Mouse (Mus musculus) liver, embryonic 14.5 days (tissue): ENCODE results near the gene Tmem200a. TPM values are rescaled to one million over a fixed set of nuclear protein-coding genes. Genes with fewer than 3 reads are reported as not detected.
A peak's percentile ranks its signal among the peaks of the same experiment; 100 is the strongest.

ENCODE experiments used
- ATAC-seq: fragments of 200-750 bp; cut with Nextera tagmentation; 2 replicates; pipeline ENCODE4 v1.8.0; 2017; ENCODE audit warnings: moderate number of reproducible peaks, mild to moderate bottlenecking, moderate library complexity; ENCODE audit not compliant: insufficient read depth
- DNase-seq, 3 experiments: peaks; one replicate each; pipeline ENCODE4 v3.0.0-alpha.2; 2012 to 2013; ENCODE audit warnings: low read depth in 3 of 3, low spot score in 3 of 3
- H3K27ac ChIP-seq: fragments of 300-500 bp; sonication (generic); 2 replicates; pipeline ENCODE4 v1.5.1; 2014; ENCODE audit warnings: moderate library complexity, mild to moderate bottlenecking, control low read depth, inconsistent platforms
- H3K27me3 ChIP-seq: fragments of 300-500 bp; sonication (generic); 2 replicates; pipeline ENCODE4 v1.6.1; 2014; ENCODE audit warnings: mild to moderate bottlenecking, low read length, moderate library complexity; ENCODE audit not compliant: control insufficient read depth, insufficient read depth
- H3K36me3 ChIP-seq: fragments of 300-500 bp; sonication (generic); replicated peaks from 2 replicates; pipeline ENCODE4 v1.6.1; 2014; ENCODE audit warnings: low read depth; ENCODE audit not compliant: control insufficient read depth, insufficient read depth
- H3K4me1 ChIP-seq, 2 experiments: fragments of 200-500 bp in 1 of 2; fragments of 300-500 bp in 1 of 2; sonication (generic) in 1 of 2; replicated peaks; 2 replicates each; pipeline ENCODE4 v1.6.1; 2012 to 2014; ENCODE audit warnings: antibody characterized with exemption in 1 of 2, inconsistent platforms in 1 of 2, low read length in 1 of 2; ENCODE audit not compliant: control insufficient read depth in 2 of 2, insufficient read depth in 2 of 2
- H3K4me2 ChIP-seq: fragments of 300-500 bp; sonication (generic); 2 replicates; pipeline ENCODE4 v1.6.1; 2014; ENCODE audit warnings: low read depth, mild to moderate bottlenecking, control low read depth, moderate library complexity
- H3K4me3 ChIP-seq, 2 experiments: fragments of 200-500 bp in 1 of 2; fragments of 300-500 bp in 1 of 2; sonication (generic) in 1 of 2; 2 replicates each; pipeline ENCODE4 v1.5.1; 2012 to 2014; ENCODE audit warnings: low read depth in 2 of 2, low read length in 2 of 2, mild to moderate bottlenecking in 2 of 2, control low read depth in 1 of 2, inconsistent platforms in 1 of 2, moderate library complexity in 1 of 2; ENCODE audit not compliant: insufficient read depth in 1 of 2
- H3K9ac ChIP-seq: fragments of 300-500 bp; sonication (generic); replicated peaks from 2 replicates; pipeline ENCODE4 v1.6.1; 2014; ENCODE audit warnings: mild to moderate bottlenecking, control low read depth, moderate library complexity
- H3K9me3 ChIP-seq: fragments of 300-500 bp; sonication (generic); 2 replicates; pipeline ENCODE4 v1.6.1; 2016; ENCODE audit warnings: low read length, mixed read lengths; ENCODE audit not compliant: control insufficient read depth
- CTCF ChIP-seq: IDR thresholded peaks from 2 replicates; pipeline ENCODE4 v1.5.1; 2016; ENCODE audit warnings: antibody characterized with exemption, low read depth, control low read depth
- EP300 ChIP-seq: IDR thresholded peaks from 2 replicates; pipeline ENCODE4 v1.6.1; 2016; ENCODE audit warnings: antibody characterized with exemption, low read depth
- WGBS: fragments of 180-500 bp; shearing (Covaris S2); extraction: QIAGEN DNeasy Blood & Tissue Kit; methylation state at CpG from one replicate; pipeline ENCODE4 v1.1.7; 2014; ENCODE audit not compliant: insufficient replicate concordance; 5-methylcytosine and 5-hydroxymethylcytosine counted together
- polyA plus RNA-seq, 2 experiments: library from polyadenylated mRNA; depleted of rRNA in 1 of 2; stranded (reverse) in 1 of 2; unstranded in 1 of 2; fragments of >200 nt; fragmentation: Nextera tagmentation in 1 of 2; extraction: Ambion mirVana in 1 of 2; gene quantifications; 2 replicates each; pipeline versions ENCODE4 v1.2.1 to v1.2.3; 2012 to 2014

The Tmem200a gene
- polyA plus RNA-seq, 2 experiments, result 0.13 to 0.70 TPM

GRCm38 (mm10) chr10:26082081-26082480 lies 3.2 kb upstream of the Tmem200a start:
- Histone ChIP-seq H3K4me1 (no peaks in the 10 kb centered on the region), H3K27ac (no peak overlapping the region), H3K4me2 (no peak overlapping the region), H3K9ac (no peak overlapping the region), H3K9me3 (no peaks in the 10 kb centered on the region), H3K27me3 (peaks cover 15% of the 10 kb centered on the region), H3K36me3 (no peaks in the 10 kb centered on the region), H3K4me3 (no peak overlapping the region)
- ATAC-seq (no peak), DNase-seq (no peak)
- TF ChIP-seq EP300 (no peak), CTCF (no peak)
- 45% methylated on average over 4 of the region's 4 CpGs for WGBS

GRCm38 (mm10) chr10:26079678-26080077 lies 826 bp upstream of the Tmem200a start:
- H3K9me3 ChIP-seq, result no peaks in the 10 kb centered on the region
- H3K4me1 ChIP-seq, result no peaks in the 10 kb centered on the region
- peaks cover 15% of the 10 kb centered on the region for H3K27me3 ChIP-seq
- H3K36me3 ChIP-seq, result no peaks in the 10 kb centered on the region
- H3K4me2 ChIP-seq, result no peak overlapping the region
- no peak for ATAC-seq
- TF ChIP-seq EP300, result no peak
- TF ChIP-seq CTCF, result no peak
- no peak overlapping the region for H3K27ac ChIP-seq
- H3K9ac ChIP-seq, result no peak overlapping the region
- 36% methylated on average over 3 of the region's 3 CpGs for WGBS
- H3K4me3 ChIP-seq, result no peak overlapping the region
- DNase-seq, result no peak

DNA sequence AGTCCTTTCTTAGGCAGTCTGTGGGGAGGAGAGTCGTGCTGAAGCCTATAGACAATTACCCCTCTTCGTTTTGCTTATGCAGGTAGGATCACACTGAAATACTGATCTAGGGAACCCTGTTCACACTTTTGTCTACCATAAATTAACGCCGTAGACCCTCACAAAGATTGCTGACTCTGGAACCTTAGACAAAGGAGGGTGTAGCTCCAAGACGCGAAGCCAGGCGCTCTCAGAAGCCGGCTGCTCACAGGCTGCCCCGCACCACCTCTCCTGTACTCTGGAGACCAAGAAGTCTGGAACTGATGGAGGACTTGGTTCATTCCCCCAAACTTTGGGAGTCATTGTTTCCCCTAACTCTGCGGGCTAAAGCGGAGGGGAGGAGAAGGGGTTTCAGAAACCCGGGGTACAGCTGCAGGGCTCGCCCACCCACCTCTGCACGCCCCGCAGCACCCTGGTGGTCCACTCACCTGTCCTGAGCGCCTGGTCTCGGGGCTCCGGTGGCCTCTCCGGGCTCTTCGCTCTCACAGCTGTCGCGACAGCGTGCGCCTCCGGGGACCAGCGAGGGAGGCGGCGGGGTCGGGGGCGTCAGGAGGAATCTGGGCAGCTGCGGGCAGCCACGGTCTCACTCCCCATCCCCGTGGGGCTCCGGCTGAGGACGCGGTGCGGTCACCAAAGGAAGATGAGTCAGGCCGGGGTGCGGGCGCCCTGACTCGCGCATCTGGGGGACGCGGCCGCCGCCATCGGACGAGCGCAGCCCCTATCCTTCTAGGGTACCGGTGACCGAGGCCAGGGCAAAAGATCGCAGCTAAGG lies 976 bp downstream of the Tmem200a start, which contains the start of gene Gm9767:
Gene Gm9767 (plus strand): TSS at position 585 of the 811 bp plus-strand sequence.
- H3K36me3 ChIP-seq, result no peaks in the 10 kb centered on the region
- 4% methylated on average over 52 of the region's 52 CpGs for WGBS
- no peak within 1 kb of the TSS for H3K9ac ChIP-seq
- peak within 1 kb of the TSS; percentile 26 for H3K4me2 ChIP-seq
- H3K9me3 ChIP-seq, result no peaks in the 10 kb centered on the region
- H3K4me1 ChIP-seq, result no peaks in the 10 kb centered on the region
- TF ChIP-seq CTCF (no peak), EP300 (no peak)
- H3K27me3 ChIP-seq, result peaks cover 15% of the 10 kb centered on the region
- no peak for ATAC-seq
- peak within 1 kb of the TSS; percentile 23 to 32; a peak in 3 of 4 replicates for H3K4me3 ChIP-seq
- DNase-seq, result no peak
- no peak within 1 kb of the TSS for H3K27ac ChIP-seq

DNA sequence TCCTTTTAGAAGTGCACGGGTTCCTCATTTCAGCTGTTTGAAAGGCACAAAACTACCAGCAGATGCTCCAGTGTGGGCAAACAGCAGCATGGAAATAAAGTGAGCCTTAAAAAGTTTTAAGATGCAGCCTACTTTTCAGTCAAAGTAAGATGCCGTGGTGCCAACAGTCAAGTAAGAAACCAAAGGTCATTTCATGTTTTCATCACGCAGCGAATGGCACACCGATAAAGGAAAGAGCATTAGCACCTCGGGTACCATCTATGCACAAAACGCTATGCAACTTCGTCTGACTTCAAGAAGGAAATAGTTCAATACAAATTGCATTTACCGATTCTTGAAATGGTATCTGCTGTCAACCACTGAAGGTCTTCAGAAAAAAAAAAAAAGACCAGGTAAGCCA lies 1.9 kb downstream of the Tmem200a start:
- Histone ChIP-seq H3K27ac (no peak overlapping the region), H3K4me2 (no peak overlapping the region), H3K9me3 (no peaks in the 10 kb centered on the region), H3K9ac (no peak overlapping the region), H3K27me3 (peaks cover 15% of the 10 kb centered on the region), H3K4me1 (no peaks in the 10 kb centered on the region), H3K4me3 (no peak overlapping the region), H3K36me3 (no peaks in the 10 kb centered on the region)
- no peak for DNase-seq
- no peak for TF ChIP-seq CTCF
- TF ChIP-seq EP300, result no peak
- no peak for ATAC-seq
- 68% methylated on average over 9 of the region's 9 CpGs for WGBS

DNA sequence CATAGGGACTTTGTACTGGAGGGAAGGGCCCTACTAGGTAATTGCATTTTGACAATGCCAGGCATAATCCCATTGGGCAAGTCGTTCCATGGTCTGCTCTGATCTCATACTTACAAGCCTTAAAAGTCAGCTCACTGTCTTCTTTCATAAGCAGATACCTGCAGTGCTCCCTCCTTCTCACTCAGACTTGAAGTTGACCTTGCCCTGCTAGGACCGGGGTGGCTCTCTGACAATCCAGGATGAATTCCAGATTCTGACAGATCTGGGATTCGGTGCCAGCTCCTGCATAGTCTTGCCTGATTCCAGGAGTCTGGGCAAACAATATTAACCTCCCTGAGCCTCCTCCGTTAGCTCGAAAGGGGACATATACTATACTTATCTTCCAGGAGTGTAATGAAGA lies 6.9 kb downstream of the Tmem200a start:
- 53% methylated on average over 5 of the region's 5 CpGs for WGBS
- no peak overlapping the region for H3K27ac ChIP-seq
- no peak overlapping the region for H3K4me2 ChIP-seq
- H3K9ac ChIP-seq, result no peak overlapping the region
- no peaks in the 10 kb centered on the region for H3K4me1 ChIP-seq
- no peak for ATAC-seq
- H3K9me3 ChIP-seq, result no peaks in the 10 kb centered on the region
- no peak for DNase-seq
- H3K27me3 ChIP-seq, result no peaks in the 10 kb centered on the region
- H3K36me3 ChIP-seq, result no peaks in the 10 kb centered on the region
- no peak overlapping the region for H3K4me3 ChIP-seq
- no peak for TF ChIP-seq EP300
- no peak for TF ChIP-seq CTCF
